Mouse (Mus musculus) small intestine, adult 2 months (tissue): ENCODE data around the gene Vcl.

Experiments used
- CTCF ChIP-seq: fragments of 200-500 bp; IDR thresholded peaks from 2 replicates; pipeline ENCODE4 v1.5.1; 2012; ENCODE audit warnings: low read depth, mild to moderate bottlenecking, control low read depth, inconsistent platforms, low read length, moderate library complexity, mixed read lengths; ENCODE audit not compliant: insufficient replicate concordance, insufficient read length; ENCODE audit errors: extremely low read depth
- POLR2A ChIP-seq: fragments of 200-500 bp; IDR thresholded peaks from 2 replicates; pipeline ENCODE4 v1.6.1; 2012; ENCODE audit warnings: low read depth, mild to moderate bottlenecking, control low read depth, inconsistent platforms, low read length, moderate library complexity

DNA sequence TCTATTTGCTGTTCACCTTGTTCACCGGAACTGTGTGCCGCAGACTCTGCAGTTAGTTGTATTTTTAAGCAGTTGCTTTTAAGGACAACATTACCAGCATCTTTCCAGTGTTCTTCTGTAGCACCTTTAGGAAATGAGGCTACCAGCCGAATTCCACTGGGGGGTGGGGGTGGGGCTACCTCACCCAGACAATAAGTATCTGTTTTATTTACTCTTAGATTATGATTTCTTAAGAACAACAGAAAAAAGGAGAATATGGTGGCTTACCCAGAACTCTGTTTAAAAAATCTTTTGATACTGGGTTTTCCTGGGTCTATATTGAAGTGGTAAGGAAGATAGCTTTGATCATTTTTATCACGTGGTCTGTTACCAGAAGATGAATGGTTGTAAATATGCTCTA is 105.1 kb downstream of the Vcl start:
- TF ChIP-seq CTCF = no peak
- TF ChIP-seq POLR2A = no peak
